Mouse (Mus musculus) kidney, postnatal 0 days (tissue): ENCODE data around the gene Ang2. TPM values are rescaled to one million over a fixed set of nuclear protein-coding genes. Genes with fewer than 3 reads are reported as not detected.

Experiments
- ATAC-seq: fragments of 200-750 bp; cut with Nextera tagmentation; replicated peaks from 2 replicates; pipeline ENCODE4 v1.8.0; 2017; ENCODE audit warnings: low read depth, moderate number of reproducible peaks, moderate TSS enrichment, moderate library complexity; ENCODE audit not compliant: low FRiP score
- DNase-seq: peaks from one replicate; pipeline ENCODE4 v3.0.0-alpha.2; 2016; ENCODE audit warnings: low spot score
- H3K27ac ChIP-seq: fragments of 300-500 bp; sonication (generic); 2 replicates; pipeline ENCODE4 v1.5.1; 2014; ENCODE audit warnings: mild to moderate bottlenecking
- H3K27me3 ChIP-seq: fragments of 300-500 bp; sonication (generic); 2 replicates; pipeline ENCODE4 v1.6.1; 2014; ENCODE audit warnings: low read length, mixed read lengths; ENCODE audit not compliant: insufficient read depth
- H3K36me3 ChIP-seq: fragments of 300-500 bp; sonication (generic); 2 replicates; pipeline ENCODE4 v1.6.1; 2014; ENCODE audit warnings: low read length, mixed read lengths; ENCODE audit not compliant: insufficient read depth
- H3K4me1 ChIP-seq: fragments of 300-500 bp; sonication (generic); replicated peaks from 2 replicates; pipeline ENCODE4 v1.6.1; 2014; ENCODE audit warnings: antibody characterized with exemption, low read length, mixed read lengths; ENCODE audit not compliant: insufficient read depth
- H3K4me2 ChIP-seq: fragments of 300-500 bp; sonication (generic); 2 replicates; pipeline ENCODE4 v1.6.1; 2014; ENCODE audit warnings: mild to moderate bottlenecking, low read length, moderate library complexity, mixed read lengths
- H3K4me3 ChIP-seq: fragments of 300-500 bp; sonication (generic); replicated peaks from 2 replicates; pipeline ENCODE4 v1.5.1; 2014; ENCODE audit warnings: low read depth, low read length
- H3K9ac ChIP-seq: fragments of 300-500 bp; sonication (generic); 2 replicates; pipeline ENCODE4 v1.6.1; 2014; ENCODE audit warnings: low read depth, low read length
- H3K9me3 ChIP-seq: fragments of 300-500 bp; sonication (generic); replicated peaks from 2 replicates; pipeline ENCODE4 v1.6.1; 2016; ENCODE audit warnings: low read length, inconsistent platforms, mixed read lengths
- CTCF ChIP-seq: IDR thresholded peaks from 2 replicates; pipeline ENCODE4 v1.5.1; 2016; ENCODE audit warnings: antibody characterized with exemption, low read depth, mild to moderate bottlenecking, moderate library complexity
- WGBS: fragments of 180-500 bp; shearing (Covaris S2); extraction: QIAGEN DNeasy Blood & Tissue Kit; methylation state at CpG from one replicate; pipeline ENCODE4 v1.1.7; 2014; 5-methylcytosine and 5-hydroxymethylcytosine counted together
- polyA plus RNA-seq: library from polyadenylated mRNA; unstranded; fragments of >200 nt; fragmentation: Nextera tagmentation; extraction: Ambion mirVana; gene quantifications from 2 replicates; pipeline ENCODE4 v1.2.1, GENCODE M21; 2015

Ang2 gene
- polyA plus RNA-seq, 1 experiment from 2014 or later = not detected

- Histone ChIP-seq H3K4me1 (no peaks in the 10 kb centered on the region), H3K4me2 (no peak overlapping the region), H3K9ac (no peak overlapping the region), H3K27me3 (no peaks in the 10 kb centered on the region), H3K27ac (no peak overlapping the region), H3K36me3 (no peaks in the 10 kb centered on the region), H3K4me3 (no peak overlapping the region), H3K9me3 (no peaks in the 10 kb centered on the region)
- ATAC-seq = no peak
- WGBS = 82% methylated on average over 6 of the region's 6 CpGs
- no peak for DNase-seq
- no peak for TF ChIP-seq CTCF
Observed at GRCm38 (mm10) chr14:51145521-51145920, 53.4 kb downstream of the Ang2 start.

Other genes starting within 250 kb of the Ang2 start
- gene Pnp2, start 243.2 kb downstream of the Ang2 start, polyA plus RNA-seq = 0.79 and 1.1 TPM in 2 replicates
- 0.08 and 0.11 TPM in 2 replicates for gene Rnase10, start 191.4 kb downstream of the Ang2 start, polyA plus RNA-seq
- gene Rnase9, start 157.3 kb downstream of the Ang2 start, polyA plus RNA-seq = 0.11 TPM in 1 of 2 replicates, not detected in the other
- 0.27 TPM in 1 of 2 replicates, not detected in the other for gene Rnase11, start 149.0 kb downstream of the Ang2 start, polyA plus RNA-seq
- 10.3 and 11.1 TPM in 2 replicates for gene Rnase12, start 141.5 kb downstream of the Ang2 start, polyA plus RNA-seq
- gene Olfr750, start 124.7 kb downstream of the Ang2 start, polyA plus RNA-seq = not detected in 2 replicates
- gene Rnase4, start 108.1 kb downstream of the Ang2 start, polyA plus RNA-seq = 41.4 and 48.2 TPM in 2 replicates
- 6.7 and 7.5 TPM in 2 replicates for gene Ang, start 108.0 kb downstream of the Ang2 start, polyA plus RNA-seq
- 2.0 and 2.8 TPM in 2 replicates for gene Eddm3b, start 84.7 kb downstream of the Ang2 start, polyA plus RNA-seq
- 0.83 and 1.4 TPM in 2 replicates for gene Rnase6, start 75.2 kb downstream of the Ang2 start, polyA plus RNA-seq
- 0.51 and 1.0 TPM in 2 replicates for gene Rnase1, start 52.4 kb downstream of the Ang2 start, polyA plus RNA-seq
- gene Rnase2b, start 36.9 kb downstream of the Ang2 start, polyA plus RNA-seq = not detected in 2 replicates
- gene Ear14, start 4.2 kb upstream of the Ang2 start, polyA plus RNA-seq = not detected in 2 replicates
- not detected in 2 replicates for gene Rnase2a, start 57.0 kb upstream of the Ang2 start, polyA plus RNA-seq
- not detected in 2 replicates for gene Gm7247, start 162.6 kb upstream of the Ang2 start, polyA plus RNA-seq
- not detected in 2 replicates for gene Vmn2r88, start 211.7 kb upstream of the Ang2 start, polyA plus RNA-seq